Mouse (Mus musculus) megakaryocyte progenitor cell, adult 5-6 weeks (primary cell): Measurements from ENCODE around the gene Sorbs1. TPM values are rescaled to one million over a fixed set of nuclear protein-coding genes. Genes with fewer than 3 reads are reported as not detected.

Source experiments
- ATAC-seq: replicated peaks from 2 replicates; pipeline ENCODE4 v1.8.0; 2016; ENCODE audit warnings: mild to moderate bottlenecking, moderate TSS enrichment, inconsistent platforms; ENCODE audit not compliant: poor library complexity
- total RNA-seq, 2 experiments: library from RNA; stranded (forward) in 1 of 2; stranded (reverse) in 1 of 2; fragments of 157-497, 149-512 nt in 1 of 2; fragments of 200-1000 nt in 1 of 2; gene quantifications; 2 replicates each; pipeline versions ENCODE4 v1.2.3 to v1.2.4; 2015 to 2017

The Sorbs1 gene
- total RNA-seq, 2 experiments from 2014 or later, result 0.42 to 3.3 TPM

DNA sequence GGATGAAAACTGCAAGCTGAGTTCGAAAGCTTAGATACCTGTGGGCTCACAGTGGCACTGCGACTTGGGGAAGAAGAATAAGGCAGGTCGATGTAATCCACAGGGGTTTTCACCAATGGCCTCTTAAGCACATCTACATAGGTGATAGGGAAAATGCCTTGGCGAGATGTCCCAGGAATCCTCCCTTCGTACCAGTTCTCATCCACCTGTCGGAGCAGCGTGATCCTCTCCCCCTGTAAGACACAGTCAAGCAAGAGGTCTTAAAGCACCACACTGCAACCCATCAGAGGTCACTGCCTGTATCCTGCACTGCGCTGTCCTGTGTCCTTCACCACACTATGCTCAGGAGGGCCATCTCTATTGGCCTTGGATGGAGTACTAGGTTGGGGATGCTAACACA lies 201.9 kb downstream of the Sorbs1 start:
- ATAC-seq, result no peak

DNA sequence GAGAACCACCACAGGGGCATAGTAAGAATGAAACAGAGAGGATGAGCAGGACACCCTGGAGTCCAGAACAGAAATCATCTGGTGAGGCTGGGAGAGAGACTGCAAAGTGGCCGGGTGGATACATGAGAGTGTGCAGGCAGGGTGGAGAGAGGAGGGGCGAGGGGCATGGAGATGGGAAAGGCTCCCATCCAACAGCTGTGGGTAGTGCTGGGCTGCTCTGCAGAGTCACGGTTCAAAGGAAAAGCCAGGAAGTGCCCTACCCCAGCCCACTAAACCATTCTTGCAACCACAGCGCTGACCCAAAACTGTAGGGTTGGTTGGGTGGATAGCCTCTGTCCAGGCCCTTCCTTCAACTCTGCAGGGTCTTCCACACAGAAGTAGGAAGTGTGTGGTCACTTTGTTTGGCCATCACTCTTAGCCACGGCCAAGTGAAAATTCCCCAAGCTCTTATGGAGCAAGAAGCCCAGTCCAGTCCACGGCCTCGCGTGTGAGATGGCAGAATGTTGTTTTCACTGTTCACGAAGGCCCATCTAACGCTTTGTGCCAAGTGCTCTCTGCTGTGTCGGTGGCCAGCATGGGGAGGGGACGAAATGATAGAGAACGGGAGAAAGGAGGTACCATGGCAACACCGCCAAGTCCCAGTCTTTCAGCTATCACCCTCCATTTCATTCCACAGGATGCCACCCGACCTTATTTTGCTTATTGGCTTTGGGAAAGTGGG lies 203.0 kb downstream of the Sorbs1 start:
- ATAC-seq, result no peak

DNA sequence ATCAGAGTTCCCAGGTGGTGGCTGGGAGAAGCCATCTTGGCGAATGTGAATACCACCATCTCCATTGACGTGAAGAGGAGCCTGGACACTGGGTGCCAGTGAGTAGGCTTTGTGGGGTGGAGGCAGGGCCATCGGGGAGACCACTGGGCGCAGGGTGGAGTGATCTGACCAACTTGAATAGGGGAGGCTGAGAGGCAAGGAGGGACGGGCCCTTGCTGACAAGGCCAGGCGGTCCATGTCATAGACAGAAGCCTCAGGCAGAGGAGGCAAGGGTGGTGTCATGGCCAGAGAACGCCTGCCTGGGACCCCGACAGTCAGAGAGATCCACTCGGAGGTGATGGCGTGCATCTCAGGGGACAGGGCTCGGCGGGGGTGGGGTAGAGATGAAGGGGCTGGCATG lies 203.7 kb downstream of the Sorbs1 start:
- ATAC-seq, result no peak

DNA sequence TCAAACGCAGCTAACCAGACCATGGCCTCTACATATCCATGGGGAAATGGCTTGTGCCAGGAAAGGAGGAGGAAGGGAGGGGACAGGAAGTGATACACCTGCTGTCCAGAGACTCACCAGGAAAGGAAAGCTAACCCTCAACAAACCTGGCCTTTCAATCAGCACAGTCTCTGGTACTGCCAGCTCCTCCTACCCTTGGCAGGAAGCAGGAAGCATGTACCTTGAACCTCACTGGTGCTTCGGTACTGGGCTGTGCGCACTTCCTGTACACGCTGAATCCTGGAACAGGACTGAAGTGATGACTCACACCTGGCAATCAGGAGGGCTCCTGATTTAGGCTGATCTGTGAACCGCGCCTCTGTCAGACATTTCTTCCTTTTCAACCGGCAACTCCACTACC lies 206.0 kb downstream of the Sorbs1 start:
- no peak for ATAC-seq

DNA sequence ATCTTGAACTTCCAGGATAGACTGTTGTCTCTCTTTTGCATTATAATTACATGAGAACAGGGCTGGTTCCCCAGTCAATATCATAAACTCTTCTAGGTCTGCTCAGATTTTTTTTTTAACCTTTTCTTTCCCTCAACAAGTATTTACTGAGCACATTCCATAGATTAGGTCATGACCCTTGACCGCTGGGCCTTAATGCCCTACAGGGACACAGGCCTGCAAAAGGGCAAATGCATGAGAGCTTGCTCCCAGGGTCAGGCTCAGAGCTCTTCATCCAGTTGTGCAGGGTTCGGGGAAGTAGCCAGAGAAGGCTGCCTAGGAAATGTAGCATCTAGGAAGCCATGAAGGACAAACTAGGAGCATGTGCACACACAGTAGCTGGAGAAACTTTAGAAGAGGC lies 206.9 kb downstream of the Sorbs1 start:
- ATAC-seq, result no peak

DNA sequence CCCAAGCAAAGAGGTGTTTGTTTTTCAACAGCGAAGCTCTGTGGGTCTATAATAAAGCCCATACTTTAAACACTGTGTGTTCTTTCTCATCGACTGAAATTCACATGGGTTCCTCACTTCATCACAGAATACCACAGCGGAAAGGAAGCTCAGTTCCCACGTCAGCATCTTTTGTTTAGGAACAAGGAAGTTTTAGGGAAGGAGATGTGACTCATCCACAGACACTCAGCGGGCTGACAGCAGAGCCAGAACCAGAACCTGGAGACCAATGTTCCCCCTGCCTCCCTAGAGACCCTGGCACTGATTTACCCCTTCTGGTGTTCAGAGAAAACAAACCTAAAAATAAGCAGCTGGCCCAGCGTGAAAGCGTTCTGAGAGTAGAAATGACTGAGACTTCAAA lies 208.1 kb downstream of the Sorbs1 start:
- no peak for ATAC-seq

DNA sequence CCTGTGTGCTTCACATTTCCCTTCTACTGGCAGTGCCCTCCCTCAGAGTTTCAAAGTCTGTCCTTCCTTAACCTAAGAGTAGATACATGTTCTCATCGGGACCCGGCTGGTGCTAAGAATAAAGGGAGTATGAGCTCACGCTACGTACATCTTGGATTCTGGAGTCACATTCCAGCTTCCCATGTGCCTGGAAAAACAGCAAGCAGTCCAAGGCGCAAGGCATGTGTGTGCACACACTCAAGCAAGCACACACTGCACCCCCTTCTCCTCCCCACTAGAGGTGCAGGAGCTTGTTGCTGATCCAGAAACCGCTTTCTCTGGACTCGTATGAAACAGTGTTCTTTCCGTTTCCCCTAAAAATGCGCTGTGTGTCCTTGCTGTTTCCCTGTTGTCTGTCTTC lies 210.7 kb downstream of the Sorbs1 start:
- no peak for ATAC-seq

DNA sequence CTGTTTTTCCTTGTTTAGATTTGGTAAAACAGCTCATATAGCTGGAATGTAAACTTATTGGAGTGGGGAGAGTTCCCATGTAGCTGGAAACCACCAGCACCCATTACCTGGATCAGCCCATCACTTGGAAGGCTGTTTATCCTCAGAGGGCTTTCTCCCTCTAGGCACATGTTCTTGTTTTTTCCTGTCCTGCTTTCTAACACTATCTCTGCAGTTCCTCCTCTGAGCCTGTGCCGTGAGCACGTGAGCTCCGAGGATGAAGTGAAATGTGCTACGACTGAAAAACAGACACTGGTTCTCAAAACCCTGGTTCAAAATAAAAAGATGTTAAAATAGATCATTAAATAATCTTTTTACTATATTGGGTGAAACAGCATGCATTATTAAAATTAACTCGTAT lies 211.1 kb downstream of the Sorbs1 start:
- no peak for ATAC-seq

DNA sequence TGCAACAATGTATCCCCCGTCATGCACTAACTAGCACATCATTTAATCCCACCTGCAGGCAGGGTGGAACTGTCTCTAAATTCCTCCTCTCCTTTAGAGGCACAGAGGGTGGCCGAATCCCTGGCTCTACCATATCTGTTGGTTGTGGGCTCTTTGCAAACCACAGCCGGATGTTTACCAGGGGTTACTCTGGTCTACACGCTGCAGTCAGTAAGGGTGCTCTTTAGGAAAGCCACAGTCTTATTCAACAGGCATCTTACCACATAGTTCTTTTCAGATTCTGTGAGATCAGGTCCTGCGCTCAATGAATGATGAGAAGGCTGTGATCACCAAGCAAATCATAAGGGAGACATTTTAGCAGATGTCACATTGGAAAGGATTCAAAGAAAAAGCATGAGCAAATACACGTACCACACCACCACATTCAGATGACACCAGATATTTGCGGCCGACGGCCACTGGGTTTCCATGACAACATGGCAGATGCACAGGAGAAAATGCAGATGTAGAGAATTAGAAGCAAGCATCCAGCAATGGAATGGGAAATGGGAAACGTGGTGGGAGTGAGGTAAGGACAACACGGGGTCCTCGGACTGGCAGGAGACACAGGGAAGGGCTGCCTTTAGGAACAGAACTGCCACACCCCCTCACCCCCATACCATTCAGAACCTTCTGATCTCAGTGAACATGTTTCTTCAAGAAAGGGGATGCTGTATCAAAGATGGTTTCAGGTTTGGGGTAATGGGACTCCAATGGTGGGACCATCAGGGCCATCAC lies 213.4 kb downstream of the Sorbs1 start:
- ATAC-seq, result peak; percentile 35

DNA sequence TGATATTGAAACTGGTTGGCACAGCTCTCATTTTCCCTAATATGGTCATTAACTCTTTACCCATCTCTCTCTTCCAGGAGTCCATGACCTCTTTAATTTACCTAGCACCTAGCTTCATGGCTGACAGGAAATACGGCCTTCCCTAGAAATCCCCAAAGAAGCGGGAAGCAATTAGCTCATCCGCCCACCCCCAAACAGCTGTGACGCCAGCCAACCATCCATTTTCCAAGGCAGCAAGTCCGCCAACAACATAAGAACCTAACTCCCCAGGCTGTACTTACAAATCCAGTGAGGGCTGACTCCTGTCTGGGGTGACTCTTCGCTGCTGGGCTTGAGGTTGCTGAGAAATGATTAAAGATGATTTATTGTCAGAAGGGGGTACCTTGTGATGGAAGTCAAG lies 214.4 kb downstream of the Sorbs1 start:
- ATAC-seq, result no peak

DNA sequence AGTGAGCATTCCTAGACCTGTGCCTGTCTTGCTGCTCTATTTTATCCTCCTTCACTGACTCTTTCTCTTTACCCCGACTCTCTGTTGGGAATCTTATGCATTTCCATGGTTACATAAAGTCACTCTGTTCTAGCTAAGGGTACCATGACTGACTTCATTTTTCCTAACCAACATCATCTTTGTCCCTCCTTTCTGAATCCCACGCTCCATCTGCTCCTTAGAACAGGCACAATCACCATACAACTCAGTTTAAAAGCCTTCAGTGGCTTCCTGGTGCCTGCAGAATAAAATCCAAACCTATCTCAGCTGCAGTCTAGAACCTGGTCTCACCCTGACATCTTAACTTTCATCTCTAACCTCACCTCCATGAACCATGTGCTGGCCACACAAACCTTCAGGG lies 215.0 kb downstream of the Sorbs1 start:
- no peak for ATAC-seq

DNA sequence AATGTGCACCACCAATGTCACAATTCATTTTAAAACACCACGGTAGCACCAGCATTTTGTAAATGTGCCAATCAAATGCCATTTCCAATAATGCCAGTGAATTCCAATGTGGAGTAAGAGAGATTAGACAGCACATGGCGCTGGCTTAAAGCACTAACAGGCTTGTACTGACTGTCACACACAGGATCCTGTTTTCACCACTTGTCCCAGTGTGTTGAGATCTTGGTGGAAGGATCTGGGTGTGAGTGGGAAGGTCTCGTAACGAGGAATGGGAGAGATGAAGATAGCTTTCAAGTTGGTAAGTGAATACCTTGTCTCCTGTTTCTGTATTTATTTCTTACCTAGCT lies 215.8 kb downstream of the Sorbs1 start:
- ATAC-seq, result peak; percentile 35

DNA sequence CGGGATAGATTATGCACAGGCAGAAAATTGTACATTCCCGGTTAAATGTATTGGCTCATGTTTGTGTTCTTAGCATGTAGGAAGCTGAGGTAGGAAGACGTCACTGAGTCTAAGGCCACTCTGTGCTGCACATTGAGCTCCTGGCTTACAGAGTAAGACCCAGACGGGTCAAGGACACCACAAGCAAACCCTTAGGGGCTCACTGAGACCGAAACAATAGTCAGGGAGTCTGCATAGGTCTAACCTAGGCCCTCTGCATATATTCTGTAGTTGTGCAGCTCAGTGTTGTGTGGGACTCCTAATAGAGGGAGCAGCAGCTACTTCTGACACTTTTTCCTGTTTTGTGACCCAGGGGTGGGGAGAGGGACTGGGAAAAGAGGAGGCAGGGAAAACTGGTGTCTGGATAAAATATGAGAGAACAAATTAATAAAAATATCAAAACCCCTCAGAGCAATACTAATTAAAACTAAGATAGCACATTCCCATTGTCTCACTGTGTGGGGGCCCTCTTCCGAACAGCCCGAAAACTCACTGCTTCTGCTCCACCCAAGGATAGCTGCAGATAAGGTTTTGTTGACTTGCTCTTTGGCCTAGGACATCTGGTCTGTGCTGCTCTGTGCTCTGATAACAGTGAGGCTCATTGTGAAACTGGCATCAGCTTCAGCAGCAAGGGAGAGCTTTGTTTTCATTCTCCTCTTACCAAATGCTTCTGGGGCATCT lies 216.3 kb downstream of the Sorbs1 start:
- ATAC-seq, result peak; percentile 91

DNA sequence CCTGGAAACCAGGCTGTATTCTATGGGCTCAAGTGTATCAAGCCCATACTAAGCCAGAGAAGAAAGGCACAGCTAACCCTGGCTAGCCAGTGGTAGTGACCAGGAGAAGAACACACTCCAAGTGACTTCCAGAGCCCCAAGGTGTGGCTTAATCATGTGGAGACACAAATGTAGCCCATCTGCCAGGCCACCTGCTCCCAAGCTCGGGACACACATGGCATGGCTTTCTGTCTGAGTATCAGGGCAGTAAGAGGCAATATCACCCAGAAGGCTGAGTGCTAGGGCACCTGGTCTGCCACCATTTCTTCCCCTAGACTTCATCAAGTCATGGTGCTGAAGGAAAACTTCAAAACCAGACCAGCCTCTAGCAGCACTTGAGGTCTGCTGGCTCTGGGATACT lies 219.3 kb downstream of the Sorbs1 start:
- ATAC-seq, result no peak

DNA sequence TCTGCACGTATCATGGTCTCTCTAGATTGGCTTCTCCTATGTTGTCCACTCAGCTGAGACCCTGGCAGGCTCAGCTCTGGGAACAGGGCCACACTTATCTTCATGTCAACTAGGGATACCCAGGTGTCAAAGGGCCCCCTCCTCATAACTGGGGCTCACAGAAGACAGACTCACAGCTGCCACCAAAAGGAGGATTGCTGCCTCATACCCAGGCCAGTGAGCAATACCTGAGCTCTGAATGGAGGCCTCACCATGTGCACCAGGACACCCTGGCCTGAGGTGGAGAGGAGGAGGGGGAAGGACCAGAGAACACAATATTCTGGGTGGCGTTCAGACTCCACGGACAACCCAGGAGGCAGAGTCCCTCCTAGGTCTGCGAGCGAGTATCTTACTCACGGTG lies 219.8 kb downstream of the Sorbs1 start:
- ATAC-seq, result no peak

DNA sequence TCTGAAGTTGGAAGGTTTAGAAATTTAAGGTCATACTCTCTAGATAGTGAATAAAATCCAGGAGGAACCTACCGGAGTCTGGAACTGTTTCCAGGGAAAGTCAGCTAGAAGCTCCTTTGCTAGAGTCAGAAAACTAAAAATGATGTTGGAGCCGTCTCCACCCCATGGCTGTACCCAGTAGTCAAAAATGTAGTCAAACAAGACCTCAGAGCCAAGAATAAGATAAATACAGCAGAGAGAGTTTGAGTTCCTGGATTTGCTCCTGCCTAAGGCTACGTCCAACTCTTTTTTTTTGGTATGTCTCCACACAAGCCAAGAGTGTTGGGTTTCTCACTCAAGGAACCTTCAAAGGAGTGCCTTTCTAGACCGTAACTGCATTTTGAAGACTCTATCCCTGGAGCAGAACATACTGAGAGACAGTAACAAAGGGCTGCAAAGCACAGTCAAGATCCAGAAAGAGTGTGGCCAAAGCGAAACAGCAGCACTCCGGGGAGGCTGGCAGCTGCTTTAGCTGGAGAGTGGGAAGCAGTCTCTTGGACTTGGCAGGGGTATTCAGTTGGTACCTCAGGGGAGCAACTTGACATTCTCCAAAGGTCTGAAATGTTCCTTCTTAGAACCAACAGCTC lies 223.4 kb downstream of the Sorbs1 start:
- ATAC-seq, result no peak

DNA sequence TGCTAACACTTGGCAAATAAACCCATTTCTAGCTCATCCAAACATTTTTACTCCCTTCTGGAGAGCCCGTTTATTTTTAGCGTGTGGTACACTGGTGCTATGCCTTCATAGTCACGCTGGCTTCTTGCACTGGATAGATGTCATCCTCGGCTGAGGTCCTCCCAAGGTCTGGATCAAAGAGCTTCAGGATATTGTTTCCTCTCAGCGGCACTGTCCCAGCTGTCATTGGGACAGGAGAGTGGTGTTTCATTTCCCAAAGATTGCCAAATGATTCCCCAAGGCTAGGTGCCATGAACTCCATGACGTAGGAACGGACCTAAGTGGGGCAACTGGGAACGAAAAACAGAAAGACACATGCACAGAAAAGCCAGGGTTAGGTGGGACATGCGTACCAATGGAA lies 225.2 kb downstream of the Sorbs1 start:
- ATAC-seq, result no peak

DNA sequence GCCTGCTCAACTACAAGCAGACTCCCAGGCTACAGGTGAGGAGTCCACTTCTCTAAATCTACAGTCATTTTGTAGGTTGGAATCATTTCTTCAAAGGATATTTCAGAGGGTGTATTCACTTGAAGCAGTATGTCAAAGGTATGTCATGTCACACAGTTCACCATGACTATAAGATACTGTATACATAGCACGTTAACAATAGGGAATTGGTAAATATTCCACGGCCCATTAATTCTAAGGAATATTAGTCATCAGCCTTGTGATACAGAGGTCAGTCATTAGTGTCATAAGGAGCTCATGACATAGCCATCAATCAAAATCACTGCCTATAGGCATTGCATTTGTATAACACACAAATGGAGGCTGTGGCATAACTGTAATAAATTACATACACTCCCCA lies 228.9 kb downstream of the Sorbs1 start:
- ATAC-seq, result no peak

DNA sequence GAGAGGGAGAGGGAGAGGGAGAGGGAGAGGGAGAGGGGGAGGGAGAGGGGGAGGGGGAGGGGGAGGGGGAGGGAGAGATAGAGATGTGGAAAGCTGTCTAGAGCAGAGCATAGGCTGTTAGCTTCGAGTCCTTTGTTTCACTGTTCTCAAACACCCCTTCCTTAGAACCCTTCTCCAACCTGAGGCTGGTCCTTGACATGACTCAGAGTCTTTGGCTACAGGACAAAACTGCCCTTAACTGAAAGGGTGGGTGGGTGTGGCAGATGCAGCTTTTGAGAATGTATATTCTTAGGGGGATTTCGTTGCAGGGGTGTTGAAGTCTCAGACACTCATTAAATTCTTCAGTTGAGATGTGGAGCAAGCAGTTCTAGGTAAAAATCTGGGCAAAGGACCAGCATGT lies 230.2 kb downstream of the Sorbs1 start:
- ATAC-seq, result no peak

DNA sequence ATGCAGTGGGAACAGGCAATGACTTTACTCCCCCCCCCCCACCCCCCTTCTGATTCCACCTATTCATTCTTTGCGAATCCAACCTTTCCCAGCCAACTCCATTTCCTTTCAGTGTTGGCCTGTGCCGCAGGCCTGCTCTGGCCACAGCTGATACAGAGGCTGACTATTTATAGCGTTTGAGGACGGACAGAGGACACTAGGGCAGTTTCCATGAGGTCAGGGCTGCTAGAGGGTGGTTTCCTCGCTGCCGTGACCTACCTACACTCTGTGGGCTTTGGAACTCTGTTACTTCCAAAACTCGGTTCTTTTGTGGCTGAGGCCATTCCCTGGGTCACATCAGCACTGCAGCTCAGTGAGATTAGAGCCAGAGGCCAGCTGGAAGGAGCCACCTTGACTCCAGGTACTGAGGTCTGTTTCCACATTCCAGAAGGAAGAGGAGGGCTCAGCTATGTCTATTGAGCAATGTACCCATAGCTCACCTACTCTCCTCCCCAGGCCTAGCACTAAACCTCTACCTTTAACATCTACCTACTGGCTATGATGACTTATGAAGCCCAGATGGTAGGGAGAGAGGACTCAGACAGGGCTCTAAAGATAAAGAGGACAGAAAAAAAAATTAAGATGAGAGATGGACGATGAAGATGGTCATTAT lies 235.1 kb downstream of the Sorbs1 start:
- no peak for ATAC-seq

DNA sequence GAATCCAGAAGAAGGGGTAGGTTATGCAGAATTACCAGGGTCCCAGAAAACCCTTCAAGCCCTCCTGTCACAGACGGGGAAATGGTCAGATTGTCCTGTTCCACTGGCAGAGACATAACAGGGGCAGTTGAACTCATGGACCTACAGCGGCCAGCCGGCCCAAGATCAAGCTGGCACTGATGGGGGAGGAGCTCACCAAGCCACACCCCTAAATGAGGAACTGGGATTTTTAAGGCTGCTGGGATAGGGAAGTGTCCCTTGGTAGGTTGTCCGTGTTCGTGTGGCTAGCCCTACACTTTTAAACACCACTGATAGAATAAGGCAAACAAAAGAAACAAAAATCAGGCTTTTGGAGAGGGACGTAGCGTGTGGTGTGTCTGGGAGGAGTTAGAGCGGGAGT lies 236.1 kb downstream of the Sorbs1 start:
- peak; percentile 64 for ATAC-seq
